Mouse (Mus musculus): ENCODE data around the gene Agxt. TPM values are rescaled to one million over a fixed set of nuclear protein-coding genes. Genes with fewer than 3 reads are reported as not detected.

Agxt gene
- polyA plus RNA-seq (2012; rRNA removed): not detected in 2 replicates

DNA sequence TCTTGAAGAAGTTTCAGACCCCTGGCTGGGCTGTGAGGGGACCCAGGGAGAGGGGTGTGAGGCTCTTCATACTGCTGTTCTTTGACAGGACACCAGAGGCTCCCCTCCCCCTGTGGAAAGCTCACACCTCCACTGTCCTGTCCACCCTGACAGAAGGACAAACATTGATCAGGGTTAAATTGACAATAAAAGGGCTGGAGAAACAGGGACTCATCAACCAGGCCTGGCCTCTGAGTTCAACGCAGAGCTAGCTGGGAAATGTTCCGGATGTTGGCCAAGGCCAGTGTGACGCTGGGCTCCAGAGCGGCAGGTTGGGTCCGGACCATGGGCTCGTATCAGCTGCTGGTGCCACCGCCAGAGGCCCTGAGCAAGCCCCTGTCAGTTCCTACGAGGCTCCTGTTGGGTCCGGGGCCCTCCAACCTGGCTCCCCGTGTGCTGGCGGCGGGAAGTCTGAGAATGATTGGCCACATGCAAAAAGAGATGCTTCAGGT lies at the start of gene Agxt:
Agxt (plus strand) TSS at position 205 of the 491 bp plus-strand sequence.
- DNase-seq (ENCODE audit: low spot score): no peak

DNA sequence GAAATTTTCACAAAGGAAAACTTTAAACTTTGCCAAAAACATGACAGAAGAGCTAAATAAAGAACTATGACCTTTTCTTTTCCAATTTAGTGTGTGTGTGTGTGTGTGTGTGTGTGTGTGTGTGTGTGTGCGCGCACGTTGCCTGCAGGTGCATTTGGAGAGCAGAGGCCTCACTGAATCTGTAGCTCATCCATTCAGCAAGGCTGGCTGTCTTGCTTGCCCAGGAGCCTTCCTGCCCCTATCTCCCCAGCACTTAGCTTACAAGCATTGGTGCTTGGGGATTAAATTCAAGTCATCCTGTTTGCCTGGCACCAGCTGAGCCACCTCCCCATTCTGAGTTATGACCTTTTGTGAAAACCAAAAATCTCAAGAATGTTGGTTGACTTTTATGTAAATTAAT lies 42.5 kb upstream of the Agxt start:
- DNase-seq (ENCODE audit: low spot score): no peak

DNA sequence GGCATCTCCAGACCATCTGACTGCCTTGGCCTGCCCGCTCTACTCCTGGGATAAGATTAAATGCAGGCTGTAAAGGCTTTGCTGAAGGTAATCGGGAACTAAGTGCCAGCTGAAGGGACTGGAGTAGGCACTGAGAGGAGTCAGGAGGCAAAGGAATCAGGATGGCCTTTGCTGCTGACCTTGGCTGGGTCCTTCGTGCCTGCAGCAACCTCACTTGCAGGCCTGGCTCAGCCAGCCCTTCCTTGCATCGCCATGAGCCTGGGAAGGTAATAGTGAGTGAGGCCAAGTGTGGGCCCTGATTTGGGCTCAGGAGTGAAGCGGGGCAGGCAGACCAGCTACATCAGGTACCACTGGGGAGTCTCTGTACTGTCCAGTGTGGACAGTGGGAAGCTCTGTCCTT lies 36.1 kb upstream of the Agxt start:
- no peak for DNase-seq (ENCODE audit: low spot score)

DNA sequence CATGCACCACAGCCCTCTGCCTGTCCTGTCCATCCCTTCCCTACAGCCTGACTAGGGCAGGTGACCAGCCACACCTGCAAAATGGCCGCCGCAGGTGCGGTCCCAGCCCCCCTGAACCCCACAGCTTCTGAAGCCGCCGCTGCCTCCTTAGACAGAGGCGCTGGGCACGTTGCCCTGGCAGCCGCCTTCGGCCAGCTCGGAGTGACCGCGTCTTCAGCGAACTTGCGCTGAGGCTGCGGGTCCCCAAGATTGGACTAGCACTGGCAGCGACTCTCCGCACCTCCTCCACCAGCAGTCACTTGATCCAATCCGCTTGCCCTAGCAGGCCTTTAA lies 34.8 kb upstream of the Agxt start:
- DNase-seq (ENCODE audit: low spot score): no peak

DNA sequence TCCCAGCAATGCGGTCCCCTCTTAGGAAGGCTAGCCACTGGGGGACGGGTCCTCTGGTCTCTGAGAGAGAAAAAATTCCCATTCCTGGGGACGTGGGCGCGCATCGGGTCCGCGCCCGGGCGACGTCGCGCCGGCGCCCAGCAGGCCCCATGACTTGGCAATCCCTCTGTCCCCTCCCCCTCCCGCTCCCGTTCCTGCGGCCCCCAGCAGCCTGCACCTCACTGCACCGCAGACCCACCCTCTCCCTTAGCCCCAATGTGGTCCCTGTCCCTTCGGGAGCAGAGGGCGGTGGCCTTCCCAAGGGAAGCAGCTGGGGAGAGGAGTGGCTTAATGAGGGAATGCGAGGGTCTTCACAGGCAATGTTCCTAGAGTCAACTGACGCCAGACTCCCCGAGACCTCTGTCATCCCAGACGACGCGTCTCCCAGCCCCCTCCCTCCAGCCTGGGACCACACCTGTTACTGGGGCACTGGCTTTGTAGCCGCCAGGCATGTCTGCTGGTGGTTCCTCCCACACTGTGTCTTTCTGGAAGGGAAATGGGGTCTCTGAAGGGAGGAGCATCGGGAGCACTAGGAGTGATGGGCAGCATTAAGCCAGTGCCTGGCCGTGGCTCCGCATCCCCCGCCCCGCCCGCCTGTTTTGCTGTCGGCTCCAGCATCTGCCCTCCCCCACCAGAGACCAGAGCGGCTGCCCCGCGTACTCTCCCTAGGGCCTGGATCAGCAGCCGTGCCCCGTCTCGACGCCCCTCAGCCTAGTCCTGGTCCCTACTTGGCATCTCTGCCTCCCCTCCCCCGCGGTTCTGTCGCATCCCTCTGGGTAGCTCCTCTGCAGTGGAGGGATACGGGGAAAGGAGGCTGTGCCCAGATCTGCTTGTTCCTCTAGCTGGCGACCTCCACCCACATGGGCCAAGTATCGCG lies 34.2 kb upstream of the Agxt start:
- DNase-seq (ENCODE audit: low spot score): no peak

DNA sequence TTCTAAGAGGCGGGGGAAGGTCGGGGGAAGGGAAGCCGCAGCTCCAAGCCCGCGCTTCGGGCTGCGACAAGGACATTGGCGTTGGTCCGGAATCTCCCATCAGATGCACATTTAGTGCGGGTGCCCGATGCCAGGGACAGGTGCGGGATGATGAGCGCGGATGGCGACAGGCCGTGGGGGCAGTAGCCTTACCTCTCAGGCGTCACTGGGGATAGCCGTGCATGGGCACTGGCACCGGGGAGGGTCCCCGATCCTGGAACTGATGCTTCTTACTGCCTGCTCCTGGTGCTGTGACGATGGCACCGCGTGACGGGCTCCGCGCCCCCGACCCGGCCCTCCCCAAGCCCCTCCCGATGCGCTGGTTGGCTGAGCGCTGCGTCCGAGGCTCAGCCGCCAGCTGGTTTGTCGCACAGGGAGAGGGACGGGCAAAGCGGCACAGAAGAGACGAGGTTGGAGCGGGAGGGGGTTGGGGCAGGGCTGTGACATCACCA lies 33.4 kb upstream of the Agxt start, which contains the start of gene Kif1a:
Kif1a (minus strand) TSS at position 381 of the 491 bp plus-strand sequence.
- no peak for DNase-seq (ENCODE audit: low spot score)

DNA sequence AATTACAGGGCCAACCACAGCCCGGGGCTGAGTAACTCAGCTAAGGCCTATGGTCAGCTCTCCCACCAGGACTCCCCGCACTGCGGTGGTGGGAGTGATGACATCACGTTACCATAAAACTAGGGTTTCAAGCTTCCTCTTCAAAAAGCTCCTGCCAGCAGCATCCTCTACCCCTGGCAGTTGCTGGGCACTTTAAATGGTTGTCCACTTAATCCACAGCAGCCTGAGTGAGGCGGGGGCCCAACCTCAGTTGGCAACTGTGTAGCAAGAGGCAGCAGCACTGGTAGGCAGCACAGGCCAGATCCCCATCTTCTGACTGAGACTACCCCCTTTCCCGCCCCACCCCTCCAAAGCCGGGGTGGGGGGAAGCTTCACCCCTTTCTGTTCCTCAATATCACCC lies 32.3 kb upstream of the Agxt start:
- no peak for DNase-seq (ENCODE audit: low spot score)

DNA sequence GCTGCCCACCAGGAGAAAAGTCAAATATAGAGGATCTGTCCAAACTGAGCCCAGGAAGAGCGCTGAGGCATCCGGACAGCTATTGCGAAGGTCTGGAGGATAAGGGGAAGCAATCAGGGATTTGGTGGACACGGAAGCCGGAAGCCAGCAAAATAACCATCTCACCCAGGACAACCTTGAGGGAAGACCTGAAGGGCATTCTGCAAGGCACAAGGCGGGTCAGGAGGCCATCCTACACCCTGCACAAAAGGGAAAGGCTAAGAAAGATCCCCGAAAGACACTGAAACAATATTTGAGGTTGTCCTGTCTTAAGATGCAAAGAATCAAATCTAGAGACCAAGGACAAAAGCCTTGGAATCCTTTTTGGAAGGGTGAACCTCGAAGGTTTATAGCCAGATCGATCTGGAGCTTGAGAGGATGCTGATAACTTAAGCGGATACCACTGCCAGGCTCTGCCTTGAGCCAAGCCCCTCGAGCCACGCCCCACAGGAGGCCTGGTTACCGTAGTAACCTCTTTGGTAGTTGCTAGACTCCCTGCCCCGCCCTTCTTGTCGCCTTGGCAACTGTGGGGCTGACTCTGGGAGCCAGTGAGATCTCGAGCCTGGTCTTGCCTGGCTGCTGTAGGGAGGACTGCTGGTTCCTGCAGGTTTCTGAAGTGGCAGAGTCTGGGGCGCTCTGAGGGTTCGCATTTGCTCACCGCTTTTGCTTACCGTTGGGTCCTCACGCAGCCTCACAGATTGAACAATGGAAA lies 20.2 kb upstream of the Agxt start:
- DNase-seq (ENCODE audit: low spot score): no peak

DNA sequence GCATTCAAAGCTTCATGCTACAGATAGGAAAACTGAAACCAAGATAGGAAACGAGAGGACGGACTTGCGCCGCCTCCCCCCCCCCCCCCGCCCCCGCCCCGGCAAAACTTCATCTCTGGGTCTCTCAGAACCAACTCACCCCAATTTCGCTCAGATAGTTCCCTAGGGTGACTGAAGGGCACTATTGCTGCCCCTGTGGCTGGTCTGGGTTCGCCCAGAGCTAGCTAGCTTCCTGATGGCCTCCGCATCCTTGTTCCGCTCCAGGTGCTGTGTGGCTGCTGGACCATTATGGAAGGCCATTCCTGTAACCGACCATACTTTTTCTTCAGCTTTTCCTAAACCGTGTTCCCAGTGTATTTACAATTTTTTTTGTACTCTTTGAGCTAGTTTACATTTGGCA lies 19.6 kb upstream of the Agxt start:
- no peak for DNase-seq (ENCODE audit: low spot score)

DNA sequence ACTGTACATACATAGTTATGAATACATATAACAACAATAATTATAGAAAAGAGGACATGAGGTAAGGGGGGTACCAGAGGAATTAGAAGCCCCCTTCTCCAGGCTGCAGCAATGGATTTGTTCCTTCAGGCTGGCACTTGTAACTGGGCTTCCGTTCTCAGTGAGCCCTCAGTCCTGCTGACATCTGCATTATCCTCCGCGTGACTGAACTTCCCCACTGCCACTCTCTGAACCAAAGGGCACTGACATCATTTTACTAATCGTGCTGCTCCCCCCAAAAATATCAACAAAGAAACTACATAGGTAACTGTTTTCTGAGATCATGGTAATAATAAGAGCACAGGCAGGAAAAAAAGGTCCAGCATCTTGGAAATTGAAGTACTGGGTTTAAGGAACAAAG lies 16.2 kb upstream of the Agxt start:
- DNase-seq (ENCODE audit: low spot score): no peak

DNA sequence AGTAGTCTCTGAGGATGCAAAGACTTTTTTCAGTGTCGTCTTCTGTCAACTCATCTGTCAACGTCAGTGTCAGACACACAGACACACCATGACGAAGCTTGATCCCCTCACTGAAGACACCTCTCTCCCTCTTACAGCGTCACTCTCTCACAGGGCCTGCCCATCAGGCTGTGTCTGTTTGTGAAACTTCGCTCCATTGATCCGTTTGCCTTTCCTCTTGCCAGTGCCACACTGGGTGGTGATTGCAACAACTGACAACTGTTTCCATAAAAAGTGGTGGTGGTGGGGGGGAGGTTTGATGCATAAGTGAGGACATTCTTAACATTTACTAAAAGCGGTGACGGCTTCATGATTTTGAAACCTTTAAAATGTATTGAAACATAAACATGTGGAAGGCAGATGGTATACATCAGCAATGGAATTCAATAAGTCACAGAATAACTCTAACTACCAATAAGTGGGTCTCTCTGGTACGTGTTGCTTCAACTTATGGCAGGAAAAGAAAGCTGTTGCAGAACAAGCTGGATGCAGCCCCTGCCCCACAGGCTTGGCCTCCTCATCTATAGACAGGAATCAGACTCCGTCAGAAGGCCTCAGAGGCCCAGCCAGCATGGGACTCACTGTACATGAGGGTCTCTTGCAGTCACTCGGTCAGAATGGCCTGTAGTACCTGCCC lies 11.7 kb upstream of the Agxt start:
- no peak for DNase-seq (ENCODE audit: low spot score)

DNA sequence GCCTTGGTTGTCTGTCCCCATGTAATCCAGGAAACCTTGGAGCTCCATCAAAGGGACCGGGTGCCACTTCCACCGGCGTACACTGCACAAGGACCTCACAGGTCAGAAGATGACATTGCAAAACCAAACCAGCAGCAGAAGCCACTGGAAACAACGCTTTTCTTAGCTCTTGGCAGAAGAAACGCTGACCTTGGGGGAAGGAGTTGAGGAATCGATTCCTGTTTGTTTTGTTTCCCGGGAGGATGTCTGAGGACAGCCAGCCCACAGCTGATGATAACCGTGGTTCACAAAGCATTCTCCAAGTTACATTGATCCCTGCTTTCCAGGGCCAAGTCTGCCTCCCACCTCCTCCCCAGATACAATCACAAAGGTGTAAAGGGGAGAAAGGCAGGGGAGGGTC lies 11.0 kb upstream of the Agxt start:
- DNase-seq (ENCODE audit: low spot score): no peak

DNA sequence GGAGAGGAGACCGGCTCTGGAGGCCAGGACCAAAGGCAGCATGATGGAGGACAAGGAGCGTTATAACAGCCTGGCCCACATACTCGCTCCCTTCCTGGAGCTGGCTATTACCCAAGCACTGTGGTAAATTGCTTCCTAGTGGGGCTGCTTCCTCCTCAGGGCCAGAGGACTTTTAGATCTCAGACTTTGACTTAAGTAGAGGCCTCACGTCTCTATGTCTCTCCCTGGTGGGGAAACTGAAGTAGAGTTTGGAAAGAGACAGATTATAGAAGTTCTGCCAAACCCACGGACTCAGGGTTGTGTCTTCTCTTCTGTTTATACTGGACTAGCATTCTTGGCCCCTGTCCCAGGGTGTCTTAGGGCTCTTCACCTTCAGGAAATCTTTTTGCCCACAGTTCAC lies 9.8 kb upstream of the Agxt start:
- no peak for DNase-seq (ENCODE audit: low spot score)

DNA sequence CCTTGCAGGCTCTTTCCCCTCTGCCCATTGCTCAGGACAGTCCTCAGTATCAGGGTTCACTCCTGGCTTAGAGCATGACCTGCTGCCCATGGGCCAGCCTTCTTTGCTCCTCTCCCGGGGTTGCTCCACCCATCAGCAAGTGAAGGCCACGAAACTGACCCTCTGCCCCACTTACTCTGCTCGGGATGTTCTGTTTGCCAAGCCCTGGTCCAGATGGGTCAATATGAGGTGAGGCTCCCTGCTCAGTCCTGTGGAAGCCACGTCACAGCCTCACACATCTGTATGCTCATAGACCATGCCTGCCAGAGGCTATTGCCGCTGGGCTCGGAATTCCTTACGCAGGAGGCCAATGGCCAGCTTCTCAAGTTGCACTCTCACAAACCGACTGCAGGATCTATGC lies 6.8 kb upstream of the Agxt start:
- DNase-seq (ENCODE audit: low spot score): no peak

DNA sequence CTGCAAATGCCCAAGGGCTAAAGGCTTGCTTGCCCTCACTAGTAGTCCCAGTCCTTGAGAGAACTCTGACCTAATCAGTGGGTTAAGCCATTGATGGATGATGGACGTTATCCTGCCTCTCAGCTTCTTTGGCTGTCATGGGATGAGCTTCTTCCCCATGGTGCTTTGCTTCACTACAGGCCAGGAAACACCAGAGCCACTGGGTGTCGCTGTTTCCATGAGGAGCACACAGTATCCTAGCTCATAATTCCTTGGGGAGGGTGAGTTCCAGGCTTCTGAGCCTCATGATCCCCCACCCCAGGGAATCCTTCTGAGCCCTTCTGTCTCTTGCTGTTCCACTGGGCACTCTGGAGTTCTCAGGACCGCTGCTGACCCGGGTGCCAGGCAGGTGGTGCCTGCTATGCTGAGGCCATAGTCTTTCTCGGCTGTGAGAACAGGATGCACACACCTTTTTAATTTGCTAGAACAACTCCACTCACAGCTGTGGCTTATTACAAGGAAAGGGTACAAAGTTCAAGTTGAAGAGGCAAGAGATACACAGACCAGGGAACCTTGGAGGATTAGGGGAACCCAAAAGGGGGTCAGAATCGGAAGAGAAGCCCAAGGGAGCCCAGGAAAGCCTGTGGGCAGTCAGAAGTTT lies 6.2 kb upstream of the Agxt start:
- DNase-seq (ENCODE audit: low spot score): no peak

DNA sequence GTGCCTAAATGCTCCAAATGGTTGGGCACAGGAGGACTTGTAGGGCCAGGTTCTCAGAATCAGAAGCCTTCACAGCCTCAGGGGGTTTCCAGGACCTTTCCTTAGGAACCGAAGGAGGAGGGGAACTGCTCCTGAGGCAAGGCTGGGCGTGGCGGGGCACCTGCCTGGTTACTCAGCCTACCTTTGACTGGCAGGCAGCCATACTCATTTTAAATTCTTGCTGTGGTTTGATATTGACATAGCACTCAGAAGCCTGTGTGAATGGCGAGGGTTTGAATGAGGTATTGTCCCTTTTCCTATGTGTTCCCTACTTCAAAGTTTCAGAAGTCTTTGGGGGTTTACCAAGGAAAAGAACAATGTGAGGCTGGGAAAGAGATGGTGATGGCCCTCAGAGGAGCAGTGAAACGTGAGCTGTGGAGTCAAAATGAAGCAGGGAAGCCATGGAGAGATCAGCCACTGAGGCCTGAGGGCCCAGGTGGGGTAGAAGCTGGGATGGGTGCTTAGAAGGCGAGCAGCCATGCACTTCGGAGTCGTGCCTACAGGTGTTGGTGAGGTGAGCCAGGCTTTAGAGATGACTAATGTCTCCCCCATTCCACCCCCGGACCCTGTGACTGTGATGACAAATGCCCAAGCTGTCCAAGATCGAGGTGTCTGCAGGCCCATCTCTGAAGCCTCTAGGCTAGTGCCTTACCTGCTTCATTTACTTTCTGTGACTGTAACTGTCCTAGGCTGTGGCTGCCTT lies 4.6 kb upstream of the Agxt start:
- DNase-seq (ENCODE audit: low spot score): no peak

DNA sequence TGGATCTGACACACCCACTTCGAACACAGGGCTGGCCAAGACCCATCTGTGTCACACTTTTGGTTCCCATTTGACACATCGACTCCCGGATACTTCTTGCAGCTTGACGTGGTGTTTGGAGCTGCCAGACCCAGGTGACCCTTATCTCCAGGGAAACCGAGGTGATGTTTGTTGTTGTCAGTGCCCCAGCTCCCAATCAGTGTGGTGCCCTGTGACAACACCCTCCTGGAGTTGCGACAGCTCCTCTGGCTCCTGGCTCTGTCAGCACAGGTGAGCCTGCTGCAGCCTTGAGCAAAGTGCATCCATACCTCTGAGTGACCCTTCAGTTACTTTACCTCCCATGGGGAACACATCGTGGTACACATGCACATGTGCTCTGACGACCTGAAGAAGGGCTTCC lies 2.4 kb upstream of the Agxt start:
- DNase-seq (ENCODE audit: low spot score): no peak

DNA sequence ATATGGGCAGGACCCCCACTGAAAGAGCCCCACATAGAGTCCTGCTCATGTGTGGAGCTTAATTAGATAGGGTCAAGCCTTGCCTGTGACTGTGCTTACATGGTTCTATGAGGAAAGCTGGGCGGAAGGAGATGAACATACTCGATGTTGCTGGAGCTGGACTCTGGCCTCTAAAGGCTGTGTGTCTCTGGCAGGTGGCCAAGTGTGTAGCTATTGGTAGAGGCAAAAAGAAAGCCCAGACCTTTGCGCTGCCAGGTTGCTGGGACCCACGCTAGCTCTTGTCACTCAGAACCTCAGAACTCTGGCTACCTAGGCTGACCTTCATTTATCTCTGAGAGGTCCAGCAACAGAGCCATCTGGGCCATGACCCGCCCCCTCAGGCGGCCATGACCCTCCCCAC lies 3.5 kb downstream of the Agxt start:
- DNase-seq (ENCODE audit: low spot score): no peak

DNA sequence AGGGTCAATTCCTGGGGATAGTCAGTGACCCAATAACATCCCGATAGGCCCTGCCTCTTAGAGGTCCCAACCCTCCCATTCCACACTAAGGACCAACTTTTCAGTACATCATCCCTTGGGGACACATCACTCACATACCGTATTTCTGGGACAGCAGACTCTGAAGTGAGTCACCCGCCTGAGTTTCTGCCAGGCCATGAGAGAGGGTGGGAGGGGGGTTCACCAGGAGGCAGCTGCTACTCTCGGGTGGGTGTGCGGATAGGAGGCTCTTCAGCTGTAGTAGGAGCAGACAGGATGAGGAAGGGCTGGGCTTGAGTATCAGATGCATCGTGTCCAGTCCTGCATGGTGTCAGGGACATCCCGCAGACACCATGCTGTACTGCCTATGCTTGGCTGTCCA lies 4.7 kb downstream of the Agxt start:
- DNase-seq (ENCODE audit: low spot score): no peak

DNA sequence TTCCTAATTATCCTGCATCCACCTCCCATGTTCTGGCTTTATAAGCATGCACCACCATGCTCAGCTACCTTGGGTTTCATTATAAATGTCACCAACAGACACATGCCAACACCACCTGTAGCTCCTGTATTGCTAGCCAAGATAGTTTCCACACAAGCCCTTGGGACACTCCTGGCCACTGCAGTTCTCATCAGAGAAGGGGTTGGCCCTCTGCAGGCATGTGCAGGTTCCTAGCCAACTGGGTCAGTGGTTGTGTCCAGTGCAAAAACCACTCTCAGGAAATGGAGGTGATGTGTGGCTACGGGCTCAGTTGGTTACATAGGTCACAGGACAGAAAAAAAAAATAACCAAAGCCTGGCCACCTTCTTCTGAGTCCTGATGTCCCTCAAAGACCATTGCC lies 7.8 kb downstream of the Agxt start:
- no peak for DNase-seq (ENCODE audit: low spot score)

DNA sequence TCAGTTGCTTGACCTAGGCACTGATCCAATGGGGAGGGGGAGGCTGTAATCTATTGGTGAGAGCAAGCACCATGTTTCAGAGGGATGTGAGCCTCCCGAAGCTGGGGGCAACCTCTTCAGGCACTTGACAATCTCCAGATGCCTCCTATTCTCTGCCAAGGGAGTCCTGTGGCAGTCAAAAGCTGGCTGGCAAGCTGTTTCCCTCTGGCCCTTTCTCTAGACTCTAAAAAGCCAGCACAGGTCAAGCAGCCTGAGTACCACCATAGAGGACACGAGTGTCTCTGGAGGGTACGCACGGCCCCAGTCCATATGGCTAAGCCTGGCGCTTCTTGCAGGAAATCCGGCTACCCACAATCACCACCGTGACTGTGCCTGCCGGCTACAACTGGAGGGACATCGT lies 9.1 kb downstream of the Agxt start:
- no peak for DNase-seq (ENCODE audit: low spot score)

All from urinary bladder, adult 2 months (tissue).